Mouse (Mus musculus): ENCODE measurements around the gene Btnl9.

DNA sequence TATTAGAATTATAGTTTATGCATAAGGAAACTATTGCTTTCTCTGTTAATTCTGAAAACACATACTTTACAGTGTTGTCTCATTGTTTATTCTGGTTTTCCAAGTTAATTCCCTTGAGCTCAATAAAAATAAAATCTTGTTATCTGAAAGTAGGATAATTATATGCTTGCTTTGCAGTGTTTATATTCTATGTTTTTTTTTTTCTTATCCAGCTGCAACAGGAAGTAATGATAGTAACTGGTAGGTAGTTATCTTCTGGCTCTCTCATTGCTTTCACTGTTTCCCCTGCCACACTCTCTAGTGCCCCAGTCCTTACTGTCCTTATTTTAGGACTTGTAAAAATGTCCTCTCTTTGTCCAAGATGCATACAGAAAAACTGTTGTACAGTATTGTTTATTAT, 13.7 kb upstream of the Btnl9 start:
- TF ChIP-seq CTCF (IDR thresholded peaks at IDR 0.05; ENCODE audit: extremely low read depth, insufficient read depth, low read length) (no peak), POLR2A (IDR thresholded peaks at IDR 0.05; ENCODE audit: extremely low read depth, insufficient read depth, low read length) (no peak)

Measured in cortical plate, adult 2 months (tissue).